Mouse (Mus musculus): ENCODE results near the gene 1700123L14Rik.
"Not testable (repeated sequence)": the region's sequence is repeated elsewhere in the genome, so short reads cannot be mapped to it uniquely, and the experiment has no call there.

1700123L14Rik gene

DNA sequence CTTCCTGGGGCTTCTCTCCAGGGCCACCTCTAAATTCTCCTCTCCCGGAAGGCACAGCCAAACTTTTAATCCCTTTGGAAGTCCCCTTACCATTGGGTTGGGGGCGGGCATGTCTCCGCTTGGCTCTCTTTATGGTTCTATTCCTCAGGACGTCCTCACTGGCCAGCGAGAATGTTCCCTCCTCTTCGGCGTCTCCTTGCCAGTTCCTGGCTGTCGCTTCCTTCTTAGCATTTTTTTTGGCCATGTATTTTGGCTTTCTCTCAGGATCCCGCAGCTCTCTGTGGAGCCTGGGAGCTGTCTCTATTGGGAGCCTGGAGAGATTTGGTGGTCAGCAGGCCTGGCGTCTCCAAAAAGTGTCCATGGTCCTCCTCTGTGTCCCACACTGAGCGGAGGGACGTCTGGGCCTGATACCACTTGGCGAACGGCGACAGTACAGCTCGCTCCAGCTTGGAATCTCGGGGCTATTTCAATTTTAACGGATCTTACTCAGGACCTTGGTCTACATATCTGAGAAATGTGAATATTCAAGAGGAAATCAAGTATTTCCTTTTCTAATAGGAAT lies at the start of gene 1700123L14Rik:
TSS of gene 1700123L14Rik (minus strand) at position 426 of the 562 bp plus-strand sequence.
- CTCF ChIA-PET, result no interaction called here

GRCm38 (mm10) chr6:96205395-96205794 lies 39.4 kb upstream of the 1700123L14Rik start:
- CTCF ChIA-PET, result no interaction called here

- CTCF ChIA-PET, result not testable (repeated sequence)
Measured at GRCm38 (mm10) chr6:96198991-96199390, 32.9 kb upstream of the 1700123L14Rik start.

DNA sequence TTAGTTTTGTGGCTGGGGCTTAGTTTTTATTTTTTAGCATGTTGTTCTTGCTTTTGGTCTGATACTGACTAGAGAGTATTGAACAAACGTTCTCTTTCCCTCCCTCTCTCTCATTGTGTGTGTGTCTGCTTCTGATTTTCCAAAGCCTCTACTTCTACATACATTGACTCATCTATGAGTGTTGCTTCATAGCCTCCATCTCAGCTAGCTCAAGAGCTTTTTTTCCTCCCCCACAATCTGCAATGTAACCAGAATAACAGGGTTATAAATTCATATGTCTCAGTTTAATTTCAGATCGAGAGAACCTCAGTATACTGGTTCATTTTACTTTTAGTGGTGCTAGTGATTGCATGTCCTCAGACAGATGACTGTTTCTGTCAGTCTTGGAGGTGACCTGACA lies 20.5 kb upstream of the 1700123L14Rik start:
- CTCF ChIA-PET, result no interaction called here

- CTCF ChIA-PET, result interaction anchor here (0.7 kb wide), 1 partner anchor 28 kb away, joined by 3 read pairs; no protein-coding TSS in a partner anchor
Measured at GRCm38 (mm10) chr6:96183392-96183791, 17.3 kb upstream of the 1700123L14Rik start.

DNA sequence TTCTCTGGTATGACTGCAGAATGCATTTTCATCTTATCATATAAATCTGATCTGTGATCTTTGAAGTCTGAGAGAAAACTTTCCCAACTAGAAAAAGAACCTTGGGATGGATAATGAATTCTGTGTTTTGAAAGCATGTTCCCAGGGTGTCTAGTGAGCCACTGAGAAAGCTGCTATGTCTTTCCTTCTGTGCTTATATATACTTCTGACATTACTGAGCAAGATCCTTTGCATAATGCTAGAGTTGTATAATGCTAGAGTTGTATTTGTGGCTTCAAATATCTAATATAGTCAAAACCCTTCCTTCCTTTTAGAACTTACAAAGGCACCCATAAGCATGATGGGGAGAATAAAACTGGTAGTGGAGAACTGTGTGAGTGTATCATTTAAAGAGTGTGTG lies 12.5 kb upstream of the 1700123L14Rik start:
- CTCF ChIA-PET, result no interaction called here

GRCm38 (mm10) chr6:96173681-96174080 lies 7.6 kb upstream of the 1700123L14Rik start:
- CTCF ChIA-PET, result no interaction called here

DNA sequence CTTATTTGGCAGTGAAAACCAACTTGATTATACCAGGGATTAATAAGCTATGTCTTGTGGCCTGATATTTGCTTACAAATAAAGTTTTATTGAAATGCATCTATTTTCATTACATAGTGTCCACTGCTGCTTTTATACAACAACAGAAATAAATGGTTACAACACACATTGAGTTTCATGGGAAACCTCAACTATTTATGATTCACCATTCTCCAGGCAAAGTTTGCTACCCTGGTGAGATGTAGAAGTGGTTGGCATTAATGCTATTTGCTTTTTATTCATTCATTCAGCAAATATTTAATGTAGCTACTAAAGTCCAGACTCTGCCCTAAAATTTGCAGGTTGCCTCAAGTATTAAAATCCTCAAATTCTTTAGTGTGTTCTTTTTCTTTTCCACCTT lies 988 bp upstream of the 1700123L14Rik start:
- CTCF ChIA-PET, result no interaction called here

GRCm38 (mm10) chr6:96165403-96165802 lies 640 bp downstream of the 1700123L14Rik start:
- CTCF ChIA-PET, result no interaction called here

GRCm38 (mm10) chr6:96143326-96143725 lies 22.7 kb downstream of the 1700123L14Rik start:
- CTCF ChIA-PET, result no interaction called here

- CTCF ChIA-PET, result no interaction called here
Measured at GRCm38 (mm10) chr6:96116534-96117272, 49.3 kb downstream of the 1700123L14Rik start.

DNA sequence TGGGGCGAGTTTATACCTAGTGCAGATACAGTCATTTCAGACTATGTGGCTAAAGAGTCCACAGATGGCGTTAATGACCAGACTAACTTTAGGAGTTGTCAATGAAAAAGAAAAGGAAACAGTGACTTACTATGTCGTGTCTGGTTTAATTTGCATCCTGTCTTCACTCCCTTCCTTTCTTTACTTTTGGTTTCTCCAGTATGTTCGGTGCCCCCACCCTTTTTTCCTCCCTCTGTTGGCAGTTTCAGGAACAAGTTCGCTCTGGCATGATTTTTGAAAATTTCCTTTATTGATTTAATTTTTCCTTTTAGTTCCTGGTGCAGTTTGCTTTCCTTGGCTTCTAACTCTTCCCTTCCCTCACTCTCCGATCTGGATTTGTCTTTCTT lies 49.9 kb downstream of the 1700123L14Rik start:
- CTCF ChIA-PET, result no interaction called here

Measured in spleen, embryonic (tissue).